Comparison of ENCODE assay signal across 24 mouse cellular contexts in the genomic region with DNA sequence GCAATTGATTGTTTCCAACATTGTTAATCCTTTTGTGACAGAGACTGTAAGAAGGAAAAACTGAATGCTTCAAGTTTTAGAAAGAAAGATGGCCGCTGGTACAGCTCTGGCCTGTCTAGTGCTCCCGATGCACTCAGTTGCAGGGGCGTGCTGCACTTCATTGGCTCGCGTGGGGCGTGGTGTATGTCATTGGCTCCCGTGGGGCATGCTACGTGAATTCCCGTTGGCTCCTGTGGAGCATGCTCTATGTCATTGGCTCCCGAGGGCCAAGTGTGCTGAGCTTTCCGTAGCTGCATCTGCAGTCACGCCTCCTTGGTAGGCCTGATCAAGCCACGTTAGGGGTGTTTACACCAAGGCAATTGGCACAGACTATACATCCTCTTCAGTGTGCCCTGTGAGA. TPM values are rescaled to one million over a fixed set of nuclear protein-coding genes. Genes with fewer than 3 reads are reported as not detected.
DNase-seq lines count a peak whose midpoint lies in the region; ATAC-seq and TF ChIP-seq lines count a peak whose summit lies in the region.
"Had no signal": no experiment of that assay in that cellular context is flagged by ENCODE, and none has a peak within 500 bp of the region (broad histone marks: within the 10 kb centered on the region; RNA-seq: fewer than 3 reads in every experiment).

No protein-coding gene starts in this region.

- H3K4me1 ChIP-seq in heart, embryonic 16.5 days (ENCODE audit: control insufficient read depth, insufficient read depth, low read length), result peaks cover 27% of the 10 kb centered on the region
- no peaks in the 10 kb centered on the region for H3K4me1 ChIP-seq in neural tube, embryonic 12.5 days
- H3K4me1 ChIP-seq: forebrain, embryonic 13.5 days; hindbrain, embryonic 15.5 days; liver, embryonic 13.5 days; neural tube, embryonic 13.5 days had no signal

- WGBS in heart, embryonic 16.5 days, result 79% methylated on average over 13 of the region's 13 CpGs
- WGBS in neural tube, embryonic 12.5 days, result 91% methylated on average over 13 of the region's 13 CpGs

- peak overlapping the region; percentile 10; the same call in 1 of the 2 replicates for H3K27ac ChIP-seq in gastrocnemius, adult 2 months
- H3K27ac ChIP-seq in heart, embryonic 16.5 days (ENCODE audit: low read length), result 0 out of 2 replicates have a peak overlapping the region, but pooled peaks have one; percentile 29
- no peak overlapping the region for H3K27ac ChIP-seq in neural tube, embryonic 12.5 days
- H3K27ac ChIP-seq: embryonic facial prominence, embryonic 12.5 days; forebrain, embryonic 13.5 days; hindbrain, embryonic 15.5 days; layer of hippocampus, adult 2 months; limb, embryonic 13.5 days; liver, embryonic 13.5 days; neural tube, embryonic 13.5 days had no signal

- H3K27me3 ChIP-seq in heart, embryonic 16.5 days (ENCODE audit: control insufficient read depth, insufficient read depth, low read length), result no peaks in the 10 kb centered on the region
- H3K27me3 ChIP-seq in neural tube, embryonic 12.5 days (replicated peaks), result no peaks in the 10 kb centered on the region
- H3K27me3 ChIP-seq: embryonic facial prominence, embryonic 12.5 days; forebrain, embryonic 13.5 days; hindbrain, embryonic 15.5 days; limb, embryonic 13.5 days; liver, embryonic 13.5 days; neural tube, embryonic 13.5 days; Patski had no signal

- intact Hi-C loops in gastrocnemius, adult 2 months (cut with DNase I), result no loop called here
- intact Hi-C loops in heart, postnatal 14 days (cut with DNase I), result no loop called here

- H3K36me3 ChIP-seq in heart, embryonic 16.5 days (ENCODE audit: control insufficient read depth, insufficient read depth), result no peaks in the 10 kb centered on the region
- no peaks in the 10 kb centered on the region for H3K36me3 ChIP-seq in neural tube, embryonic 12.5 days
- H3K36me3 ChIP-seq: embryonic facial prominence, embryonic 12.5 days; hindbrain, embryonic 15.5 days; liver, embryonic 13.5 days; neural tube, embryonic 13.5 days had no signal

- no peak overlapping the region for H3K4me3 ChIP-seq in gastrocnemius, adult 2 months
- H3K4me3 ChIP-seq in heart, embryonic 16.5 days (ENCODE audit: low read length), result no peak overlapping the region
- no peak overlapping the region for H3K4me3 ChIP-seq in neural tube, embryonic 12.5 days
- H3K4me3 ChIP-seq: embryonic facial prominence, embryonic 12.5 days; erythroblast, embryonic 14.5 days; forebrain, embryonic 13.5 days; hindbrain, embryonic 15.5 days; layer of hippocampus, adult 2 months; limb, embryonic 13.5 days; liver, embryonic 13.5 days; neural tube, embryonic 13.5 days had no signal

- TF ChIP-seq CTCF in gastrocnemius, adult 2 months (IDR thresholded peaks at IDR 0.05), result no peak

- no peak overlapping the region for H3K4me2 ChIP-seq in heart, embryonic 16.5 days (ENCODE audit: low read depth, low read length)
- no peak overlapping the region for H3K4me2 ChIP-seq in neural tube, embryonic 12.5 days (replicated peaks)
- H3K4me2 ChIP-seq: embryonic facial prominence, embryonic 12.5 days; forebrain, embryonic 13.5 days; hindbrain, embryonic 15.5 days; limb, embryonic 13.5 days; liver, embryonic 13.5 days; neural tube, embryonic 13.5 days had no signal

- no peak for DNase-seq in gastrocnemius, adult 2 months
- no peak for DNase-seq in gastrocnemius, adult 18-20 months (ENCODE audit: low spot score)
- DNase-seq in heart, postnatal 14 days, result no peak
- no peak for DNase-seq in neural tube, embryonic 10.5 days (ENCODE audit: extremely low spot score, low spot score)
- DNase-seq in spleen, postnatal 36 days (ENCODE audit: low spot score in 2 of 2), result no peak
- DNase-seq: adrenal gland, postnatal 14 days; cerebellum, adult 11 months; cerebellum, postnatal 10 days; gastrocnemius, postnatal 36 days; heart, postnatal 36 days; layer of hippocampus, postnatal 36 days; liver, embryonic 13.5 days; thymus, postnatal 14 days had no signal

- ATAC-seq in heart, embryonic 16.5 days (replicated peaks; ENCODE audit: extremely low read depth, insufficient read depth, low FRiP score), result no peak
- ATAC-seq in neural tube, embryonic 12.5 days (ENCODE audit: low FRiP score, low read depth), result 0 out of 2 replicates have a peak, but pooled peaks have one; percentile 41
- ATAC-seq: CD4-positive, CD25-positive, alpha-beta regulatory T cell, adult 4 months; forebrain, embryonic 13.5 days; Patski had no signal

- H3K9me3 ChIP-seq in heart, embryonic 16.5 days (replicated peaks; ENCODE audit: control insufficient read depth, low read length), result no peaks in the 10 kb centered on the region
- H3K9me3 ChIP-seq in neural tube, embryonic 12.5 days, result no peaks in the 10 kb centered on the region
- H3K9me3 ChIP-seq: embryonic facial prominence, embryonic 12.5 days; forebrain, embryonic 13.5 days; hindbrain, embryonic 15.5 days; limb, embryonic 13.5 days; liver, embryonic 13.5 days; neural tube, embryonic 13.5 days had no signal

- H3K9ac ChIP-seq in heart, embryonic 16.5 days (ENCODE audit: low read length), result no peak overlapping the region
- no peak overlapping the region for H3K9ac ChIP-seq in neural tube, embryonic 12.5 days
- H3K9ac ChIP-seq: embryonic facial prominence, embryonic 12.5 days; forebrain, embryonic 13.5 days; hindbrain, embryonic 15.5 days; limb, embryonic 13.5 days; liver, embryonic 13.5 days; neural tube, embryonic 13.5 days had no signal

RNA-seq across cellular contexts. Expression of gene Samd4, which starts 49.5 kb away (rescaled TPM):
- total RNA-seq in gastrocnemius, adult 2 months (2021), result 10 to 100 TPM; 50.6 to 52.6 TPM
- total RNA-seq in gastrocnemius, adult 18-20 months (2021), result 10 to 100 TPM; 54.5 to 72.9 TPM
- 16.1 and 17.8 TPM in 2 replicates for polyA plus RNA-seq in heart, embryonic 16.5 days (2015; fragmentation: Nextera tagmentation; extraction: Ambion mirVana)
- total RNA-seq in heart, postnatal 14 days (2021), result 10 to 100 TPM; 53.4 to 54.8 TPM
- 3.9 and 4.7 TPM in 2 replicates for polyA plus RNA-seq in neural tube, embryonic 12.5 days (2016; fragmentation: Nextera tagmentation; extraction: Ambion mirVana)
- polyA plus RNA-seq: CD4-positive, CD25-positive, alpha-beta regulatory T cell, adult 4 months had no signal
